Mouse (Mus musculus) heart, embryonic 12.5 days (tissue): Measurements from ENCODE around the gene Actr8. TPM values are rescaled to one million over a fixed set of nuclear protein-coding genes. Genes with fewer than 3 reads are reported as not detected.
A peak's percentile ranks its signal among the peaks of the same experiment; 100 is the strongest.

Experiments
- ATAC-seq: fragments of 200-750 bp; cut with Nextera tagmentation; 2 replicates; pipeline ENCODE4 v1.8.0; 2017; ENCODE audit warnings: moderate TSS enrichment, moderate library complexity; ENCODE audit not compliant: insufficient number of reproducible peaks, low FRiP score
- H3K27ac ChIP-seq: fragments of 300-500 bp; sonication (generic); 2 replicates; pipeline ENCODE4 v1.5.1; 2016; ENCODE audit warnings: mild to moderate bottlenecking, moderate library complexity; ENCODE audit not compliant: poor library complexity, severe bottlenecking
- H3K27me3 ChIP-seq: fragments of 300-500 bp; sonication (generic); replicated peaks from 2 replicates; pipeline ENCODE4 v1.6.1; 2016; ENCODE audit warnings: mild to moderate bottlenecking, moderate library complexity
- H3K36me3 ChIP-seq: fragments of 300-500 bp; sonication (generic); 2 replicates; pipeline ENCODE4 v1.6.1; 2016; ENCODE audit warnings: mild to moderate bottlenecking, moderate library complexity
- H3K4me1 ChIP-seq: fragments of 300-500 bp; sonication (generic); replicated peaks from 2 replicates; pipeline ENCODE4 v1.6.1; 2016; ENCODE audit warnings: mild to moderate bottlenecking
- H3K4me2 ChIP-seq: fragments of 300-500 bp; sonication (generic); 2 replicates; pipeline ENCODE4 v1.6.1; 2016; ENCODE audit warnings: mild to moderate bottlenecking, moderate library complexity
- H3K4me3 ChIP-seq: fragments of 300-500 bp; sonication (generic); 2 replicates; pipeline ENCODE4 v1.5.1; 2016; ENCODE audit warnings: mild to moderate bottlenecking
- H3K9ac ChIP-seq: fragments of 300-500 bp; sonication (generic); 2 replicates; pipeline ENCODE4 v1.6.1; 2016; ENCODE audit warnings: mild to moderate bottlenecking, moderate library complexity
- H3K9me3 ChIP-seq: fragments of 300-500 bp; sonication (generic); replicated peaks from 2 replicates; pipeline ENCODE4 v1.6.1; 2016; ENCODE audit warnings: mild to moderate bottlenecking, moderate library complexity
- WGBS: fragments of 180-500 bp; shearing (Covaris S2); methylation state at CpG from one replicate; pipeline ENCODE4 v1.1.7; 2016; 5-methylcytosine and 5-hydroxymethylcytosine counted together
- polyA plus RNA-seq: library from polyadenylated mRNA; unstranded; fragments of >200 nt; fragmentation: Nextera tagmentation; extraction: Ambion mirVana; gene quantifications from 2 replicates; pipeline ENCODE4 v1.2.1, GENCODE M21; 2016

Actr8 gene
- polyA plus RNA-seq, 1 experiment from 2014 or later: 51.8 TPM

DNA sequence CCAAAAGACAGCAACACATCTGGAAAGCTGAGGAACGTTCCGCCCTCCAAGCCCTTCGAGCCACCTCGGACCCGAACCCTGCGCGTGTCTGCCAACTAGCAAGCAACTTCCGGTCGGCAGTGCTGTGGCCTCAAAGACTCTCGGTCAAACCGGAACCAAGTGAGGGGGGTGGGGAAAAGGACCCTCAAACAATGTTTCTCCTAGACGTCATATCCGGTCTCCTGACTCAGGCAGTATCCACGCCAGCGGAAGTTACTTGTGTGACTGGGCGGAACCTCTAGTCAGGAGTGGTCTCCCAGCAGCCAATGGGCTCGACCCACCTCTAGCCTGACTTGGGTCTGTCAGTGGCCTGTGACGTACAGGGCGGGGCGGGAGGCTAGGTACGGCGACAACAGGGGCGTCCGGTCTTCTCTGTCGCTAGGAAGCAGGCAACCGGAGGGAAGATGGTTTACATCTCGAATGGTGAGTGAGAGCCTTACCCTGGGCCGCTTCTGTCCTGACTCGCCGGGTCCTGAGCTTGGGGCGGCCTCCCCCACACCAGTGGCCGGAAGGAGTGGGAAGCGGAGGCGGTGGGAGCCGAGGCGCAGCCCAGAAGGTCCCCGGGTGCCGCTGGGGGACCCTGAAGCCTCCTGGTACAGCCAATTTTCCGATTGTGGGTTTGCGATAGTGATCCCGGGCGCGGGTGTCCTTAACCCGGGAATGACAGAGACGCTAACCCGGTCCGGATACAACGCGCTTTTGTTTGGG is 9.9 kb upstream of the Actr8 start, which contains the start of gene Selenok:
TSS of gene Selenok (plus strand) at position 234 of the 747 bp plus-strand sequence.
- H3K4me2 ChIP-seq: peak within 1 kb of the TSS; percentile 83
- under 1% methylated on average over 49 of the region's 49 CpGs for WGBS
- H3K4me3 ChIP-seq: peak within 1 kb of the TSS; percentile 92
- peak within 1 kb of the TSS; percentile 86 for H3K9ac ChIP-seq
- no peaks in the 10 kb centered on the region for H3K9me3 ChIP-seq
- peak within 1 kb of the TSS; percentile 85 for H3K27ac ChIP-seq
- peaks cover 17% of the 10 kb centered on the region for H3K4me1 ChIP-seq
- peak; percentile 100 for ATAC-seq
- H3K36me3 ChIP-seq: peaks cover 35% of the 10 kb centered on the region
- H3K27me3 ChIP-seq: no peaks in the 10 kb centered on the region

DNA sequence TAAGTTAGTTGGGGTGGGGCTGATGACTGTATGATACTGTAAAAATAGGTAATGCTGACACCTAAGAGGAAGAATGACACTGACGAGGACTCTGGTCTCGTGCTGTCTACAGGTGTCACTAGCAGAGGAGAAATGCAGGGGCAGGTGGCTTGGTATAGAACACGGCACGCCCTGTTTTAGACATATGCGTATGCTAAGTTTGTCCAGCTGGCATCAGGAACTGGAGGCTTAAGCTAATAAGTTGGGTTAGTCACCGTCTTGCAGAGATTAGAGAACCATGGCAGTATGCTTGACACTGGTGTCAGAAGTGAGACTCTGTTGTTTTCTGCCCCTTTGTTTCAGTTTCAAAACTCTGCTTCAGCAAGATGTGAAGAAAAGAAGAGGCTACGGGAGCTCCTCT is 6.7 kb upstream of the Actr8 start:
- Histone ChIP-seq H3K9me3 (no peaks in the 10 kb centered on the region), H3K9ac (no peak overlapping the region), H3K4me2 (no peak overlapping the region), H3K4me3 (no peak overlapping the region), H3K27ac (no peak overlapping the region), H3K27me3 (no peaks in the 10 kb centered on the region), H3K36me3 (peaks cover 58% of the 10 kb centered on the region), H3K4me1 (peaks cover 17% of the 10 kb centered on the region)
- WGBS: 88% methylated on average over 7 of the region's 7 CpGs
- ATAC-seq: no peak

GRCm38 (mm10) chr14:29971993-29972392 is 6.1 kb upstream of the Actr8 start:
- Histone ChIP-seq H3K4me3 (no peak overlapping the region), H3K27me3 (no peaks in the 10 kb centered on the region), H3K4me1 (peaks cover 17% of the 10 kb centered on the region), H3K27ac (no peak overlapping the region), H3K9me3 (no peaks in the 10 kb centered on the region), H3K9ac (no peak overlapping the region), H3K36me3 (peaks cover 63% of the 10 kb centered on the region), H3K4me2 (no peak overlapping the region)
- WGBS: 84% methylated on average over 5 of the region's 5 CpGs
- no peak for ATAC-seq

DNA sequence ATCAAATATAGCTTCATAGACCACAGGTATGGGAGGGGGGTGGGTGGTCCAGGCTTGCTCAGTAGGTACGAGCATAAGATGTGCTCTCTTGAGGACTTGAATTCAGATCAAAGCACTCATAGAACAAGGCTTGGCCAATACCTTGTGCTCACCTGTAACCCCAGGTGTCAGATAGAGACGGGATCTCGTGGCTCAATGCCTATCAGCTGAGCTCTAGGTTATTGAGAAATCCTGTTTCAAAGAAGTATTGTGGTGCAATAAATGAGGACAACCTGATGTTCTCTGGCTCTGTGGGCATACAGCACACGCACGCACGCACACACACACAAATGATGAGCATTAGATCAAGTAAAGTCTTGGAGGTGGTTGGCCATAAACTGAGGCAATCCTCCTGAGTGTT is 1.2 kb upstream of the Actr8 start:
- ATAC-seq: no peak
- Histone ChIP-seq H3K36me3 (peaks cover 60% of the 10 kb centered on the region), H3K27me3 (no peaks in the 10 kb centered on the region), H3K27ac (no peak overlapping the region), H3K4me1 (peaks cover 10% of the 10 kb centered on the region), H3K4me3 (no peak overlapping the region), H3K9ac (no peak overlapping the region), H3K4me2 (no peak overlapping the region), H3K9me3 (no peaks in the 10 kb centered on the region)
- WGBS: 95% methylated on average over 6 of the region's 6 CpGs

GRCm38 (mm10) chr14:29980447-29981205 is 2.5 kb downstream of the Actr8 start:
- Histone ChIP-seq H3K4me3 (no peak overlapping the region), H3K9ac (no peak overlapping the region), H3K27me3 (no peaks in the 10 kb centered on the region), H3K9me3 (no peaks in the 10 kb centered on the region), H3K4me1 (peaks cover 10% of the 10 kb centered on the region), H3K36me3 (peaks cover 65% of the 10 kb centered on the region), H3K4me2 (no peak overlapping the region), H3K27ac (no peak overlapping the region)
- ATAC-seq: no peak
- WGBS: 95% methylated on average over 10 of the region's 10 CpGs

- Histone ChIP-seq H3K36me3 (peaks cover 100% of the 10 kb centered on the region), H3K9ac (no peak overlapping the region), H3K4me1 (no peaks in the 10 kb centered on the region), H3K27me3 (no peaks in the 10 kb centered on the region), H3K9me3 (no peaks in the 10 kb centered on the region), H3K4me2 (no peak overlapping the region), H3K27ac (no peak overlapping the region), H3K4me3 (no peak overlapping the region)
- ATAC-seq: no peak
- WGBS: 93% methylated on average over 4 of the region's 4 CpGs
Observed at GRCm38 (mm10) chr14:29986096-29986495, 8.0 kb downstream of the Actr8 start.

GRCm38 (mm10) chr14:29987276-29987675 is 9.1 kb downstream of the Actr8 start:
- no peak overlapping the region for H3K9ac ChIP-seq
- 93% methylated on average over 6 of the region's 6 CpGs for WGBS
- H3K4me2 ChIP-seq: no peak overlapping the region
- no peaks in the 10 kb centered on the region for H3K4me1 ChIP-seq
- H3K9me3 ChIP-seq: no peaks in the 10 kb centered on the region
- no peak overlapping the region for H3K27ac ChIP-seq
- no peak for ATAC-seq
- peaks cover 100% of the 10 kb centered on the region for H3K36me3 ChIP-seq
- no peak overlapping the region for H3K4me3 ChIP-seq
- no peaks in the 10 kb centered on the region for H3K27me3 ChIP-seq

DNA sequence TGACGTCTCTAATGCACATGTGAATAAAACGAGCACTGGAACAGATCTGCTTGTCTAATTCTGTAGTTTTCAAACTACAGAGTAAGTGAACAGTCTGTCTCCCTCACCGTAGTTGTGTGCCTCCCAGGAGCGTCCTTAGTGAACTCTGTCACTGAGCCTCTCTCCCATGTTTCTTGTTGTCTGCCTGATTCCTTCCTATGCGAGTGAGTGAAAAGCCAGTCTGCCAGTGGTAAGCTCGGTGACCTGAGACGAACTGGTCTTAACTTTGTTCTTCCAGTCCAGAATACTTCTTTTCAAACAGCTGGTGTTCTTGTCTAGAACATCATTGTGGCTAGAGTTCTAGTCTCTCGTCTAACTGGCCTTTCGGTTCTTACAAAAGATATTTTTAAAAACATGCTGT is 9.6 kb downstream of the Actr8 start:
- 88% methylated on average over 9 of the region's 9 CpGs for WGBS
- Histone ChIP-seq H3K4me2 (no peak overlapping the region), H3K36me3 (peaks cover 100% of the 10 kb centered on the region), H3K27ac (no peak overlapping the region), H3K4me3 (no peak overlapping the region), H3K9ac (no peak overlapping the region), H3K27me3 (no peaks in the 10 kb centered on the region), H3K9me3 (no peaks in the 10 kb centered on the region), H3K4me1 (no peaks in the 10 kb centered on the region)
- ATAC-seq: no peak

- Histone ChIP-seq H3K27me3 (no peaks in the 10 kb centered on the region), H3K4me2 (no peak overlapping the region), H3K4me3 (no peak overlapping the region), H3K4me1 (no peaks in the 10 kb centered on the region), H3K36me3 (peaks cover 100% of the 10 kb centered on the region), H3K9me3 (no peaks in the 10 kb centered on the region), H3K9ac (no peak overlapping the region), H3K27ac (no peak overlapping the region)
- no peak for ATAC-seq
- 95% methylated on average over 4 of the region's 4 CpGs for WGBS
Observed at GRCm38 (mm10) chr14:29988337-29988736, 10.2 kb downstream of the Actr8 start.

DNA sequence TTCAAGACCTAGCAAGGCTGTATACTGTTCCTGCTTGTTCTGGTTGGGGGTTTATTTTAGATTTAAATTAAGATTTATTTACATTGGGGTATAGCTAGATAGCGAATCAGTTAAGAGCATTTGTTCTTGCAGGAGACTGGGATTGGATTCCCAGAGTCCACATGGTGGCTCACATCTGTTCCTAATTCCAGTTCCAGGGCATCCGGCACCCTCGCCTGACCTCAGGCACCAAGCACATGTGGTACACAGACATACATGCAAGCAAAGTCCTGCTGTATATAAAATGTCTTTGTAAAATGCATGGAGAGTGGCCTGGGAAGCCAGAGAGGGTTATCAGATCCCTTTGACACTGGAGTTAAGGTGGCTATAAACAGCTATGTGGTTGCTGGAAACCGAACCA is 16.8 kb downstream of the Actr8 start:
- no peaks in the 10 kb centered on the region for H3K9me3 ChIP-seq
- 0 out of 2 replicates have a peak, but pooled peaks cover 4% of the 10 kb centered on the region for H3K4me1 ChIP-seq
- H3K9ac ChIP-seq: no peak overlapping the region
- WGBS: 80% methylated on average over 4 of the region's 4 CpGs
- no peak overlapping the region for H3K4me2 ChIP-seq
- H3K27me3 ChIP-seq: no peaks in the 10 kb centered on the region
- H3K36me3 ChIP-seq: peaks cover 71% of the 10 kb centered on the region
- no peak overlapping the region for H3K27ac ChIP-seq
- no peak overlapping the region for H3K4me3 ChIP-seq
- no peak for ATAC-seq

DNA sequence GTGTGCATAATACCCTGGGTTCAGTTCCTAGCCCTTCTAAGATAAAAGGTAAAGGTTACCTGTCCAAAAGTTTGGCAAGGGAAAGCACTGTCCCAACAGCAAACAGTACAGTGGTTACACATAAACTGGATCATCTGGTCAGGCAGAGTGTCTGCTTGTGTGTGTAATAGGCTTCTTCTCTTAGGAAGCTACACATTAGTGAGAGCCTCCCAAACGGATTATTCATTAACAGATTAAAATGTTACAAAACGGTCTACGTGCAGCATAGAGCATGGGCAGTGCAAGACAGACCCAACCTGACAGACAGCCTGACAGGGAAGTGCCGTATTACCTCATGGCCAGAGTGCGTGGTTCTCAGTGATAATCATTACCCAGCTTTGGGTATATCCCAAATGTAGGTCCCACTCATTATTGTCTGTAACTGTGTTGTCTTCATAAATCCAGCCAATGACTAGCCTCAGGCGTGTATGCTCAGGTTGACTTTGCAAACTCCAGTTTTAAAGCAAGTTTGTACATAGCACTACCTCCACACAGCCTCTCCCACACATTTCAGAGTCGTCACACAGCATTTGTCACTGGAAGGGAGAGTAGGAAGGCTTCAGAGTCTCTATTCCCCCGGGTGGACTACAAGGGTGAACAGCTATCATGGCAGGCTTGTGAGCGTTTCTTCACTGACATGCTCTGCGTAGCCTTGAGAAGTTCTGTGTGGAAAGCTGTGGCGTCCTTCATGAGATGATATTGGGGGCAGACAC is 18.0 kb downstream of the Actr8 start:
- Histone ChIP-seq H3K27ac (no peak overlapping the region), H3K36me3 (peaks cover 59% of the 10 kb centered on the region), H3K27me3 (no peaks in the 10 kb centered on the region), H3K9me3 (no peaks in the 10 kb centered on the region), H3K4me3 (no peak overlapping the region), H3K4me1 (0 out of 2 replicates have a peak, but pooled peaks cover 4% of the 10 kb centered on the region), H3K9ac (no peak overlapping the region), H3K4me2 (no peak overlapping the region)
- WGBS: 91% methylated on average over 11 of the region's 11 CpGs
- ATAC-seq: no peak
